Mouse (Mus musculus): ENCODE measurements around the gene 4930402K13Rik.
A peak's percentile ranks its signal among the peaks of the same experiment; 100 is the strongest.
"Not testable (repeated sequence)": the region's sequence is repeated elsewhere in the genome, so short reads cannot be mapped to it uniquely, and the experiment has no call there.

4930402K13Rik gene

GRCm38 (mm10) chrX:9104262-9104661 lies at the start of gene 4930402K13Rik:
Gene 4930402K13Rik, plus strand, starts transcription at chrX:9104562.
- DNase-seq = no peak

- DNase-seq = peak; percentile 78
Observed at GRCm38 (mm10) chrX:9060952-9061351, 43.4 kb upstream of the 4930402K13Rik start.

GRCm38 (mm10) chrX:9062101-9062500 lies 42.3 kb upstream of the 4930402K13Rik start:
- no peak for DNase-seq

GRCm38 (mm10) chrX:9062715-9063114 lies 41.6 kb upstream of the 4930402K13Rik start, which contains the start of gene Fthl17f:
Gene Fthl17f, plus strand, starts transcription at chrX:9063015.
- not testable (repeated sequence) for DNase-seq

- DNase-seq = peak; percentile 40
Observed at GRCm38 (mm10) chrX:9077699-9078098, 26.7 kb upstream of the 4930402K13Rik start.

GRCm38 (mm10) chrX:9095066-9095465 lies 9.3 kb upstream of the 4930402K13Rik start:
- not testable (repeated sequence) for DNase-seq

- no peak for DNase-seq
Observed at GRCm38 (mm10) chrX:9110381-9110780, 6.0 kb downstream of the 4930402K13Rik start.

- DNase-seq = no peak
Observed at GRCm38 (mm10) chrX:9124928-9125327, 20.6 kb downstream of the 4930402K13Rik start.

GRCm38 (mm10) chrX:9128317-9128831 lies 24.0 kb downstream of the 4930402K13Rik start:
- peak; percentile 61 for DNase-seq

- no peak for DNase-seq
Observed at GRCm38 (mm10) chrX:9139290-9139948, 35.1 kb downstream of the 4930402K13Rik start.

- no peak for DNase-seq
Observed at GRCm38 (mm10) chrX:9142669-9143068, 38.3 kb downstream of the 4930402K13Rik start.
